Mouse (Mus musculus): Measurements from ENCODE around the gene Fem1b. TPM values are rescaled to one million over a fixed set of nuclear protein-coding genes. Genes with fewer than 3 reads are reported as not detected.

Fem1b gene
- total and polyA plus RNA-seq, 3 experiments = 16.3 to 112 (median 94.4) TPM

- H3K36me3 ChIP-seq (replicated peaks) = peaks cover 32% of the 10 kb centered on the region
- H3K4me1 ChIP-seq (ENCODE audit: insufficient read depth, low read depth, low read length) = peaks cover 45% of the 10 kb centered on the region
- no peaks in the 10 kb centered on the region for H3K9me3 ChIP-seq (replicated peaks)
- H3K4me3 ChIP-seq (ENCODE audit: low read depth, low read length) = no peak overlapping the region
- ATAC-seq (ENCODE audit: extremely low read depth, insufficient number of reproducible peaks, low FRiP score, poor library complexity, severe bottlenecking) = no peak
- DNase-seq (ENCODE audit: low spot score) = no peak
- TF ChIP-seq TAL1 (conservative IDR thresholded peaks at IDR 0.05; ENCODE audit: low read depth, low read length) = no peak
- TF ChIP-seq POLR2AphosphoS5 (IDR thresholded peaks at IDR 0.05; ENCODE audit: insufficient replicate concordance, low read depth, low read length) = no peak
- TF ChIP-seq CTCF (IDR thresholded peaks at IDR 0.05; ENCODE audit: low read depth, low read length) = no peak
- TF ChIP-seq GATA2 (IDR thresholded peaks at IDR 0.05; ENCODE audit: borderline replicate concordance, low read depth, low read length) = no peak
- TF ChIP-seq GATA1 (IDR thresholded peaks at IDR 0.05; ENCODE audit: borderline replicate concordance, low read length) = no peak
- H3K27me3 ChIP-seq (ENCODE audit: insufficient read depth, low read length) = no peaks in the 10 kb centered on the region
Observed at GRCm38 (mm10) chr9:62786721-62787120, 25.0 kb downstream of the Fem1b start.

GRCm38 (mm10) chr9:62784233-62784632 lies 27.5 kb downstream of the Fem1b start:
- Histone ChIP-seq H3K4me1 (ENCODE audit: insufficient read depth, low read depth, low read length) (peaks cover 56% of the 10 kb centered on the region), H3K9me3 (replicated peaks) (no peaks in the 10 kb centered on the region), H3K4me3 (ENCODE audit: low read depth, low read length) (no peak overlapping the region; the same call in 1 of the 2 replicates), H3K27me3 (ENCODE audit: insufficient read depth, low read length) (no peaks in the 10 kb centered on the region), H3K36me3 (replicated peaks) (peaks cover 21% of the 10 kb centered on the region)
- TF ChIP-seq TAL1 (conservative IDR thresholded peaks at IDR 0.05; ENCODE audit: low read depth, low read length) (no peak), GATA1 (IDR thresholded peaks at IDR 0.05; ENCODE audit: borderline replicate concordance, low read length) (no peak), GATA2 (IDR thresholded peaks at IDR 0.05; ENCODE audit: borderline replicate concordance, low read depth, low read length) (no peak), POLR2AphosphoS5 (IDR thresholded peaks at IDR 0.05; ENCODE audit: insufficient replicate concordance, low read depth, low read length) (no peak), CTCF (IDR thresholded peaks at IDR 0.05; ENCODE audit: low read depth, low read length) (no peak; the same call in 1 of the 2 replicates)
- ATAC-seq (ENCODE audit: extremely low read depth, insufficient number of reproducible peaks, low FRiP score, poor library complexity, severe bottlenecking) (no peak), DNase-seq (ENCODE audit: low spot score) (no peak)

GRCm38 (mm10) chr9:62782976-62783781 lies 28.6 kb downstream of the Fem1b start:
- ATAC-seq (ENCODE audit: extremely low read depth, insufficient number of reproducible peaks, low FRiP score, poor library complexity, severe bottlenecking) = peak; percentile 92

GRCm38 (mm10) chr9:62781965-62782364 lies 29.8 kb downstream of the Fem1b start:
- Histone ChIP-seq H3K36me3 (replicated peaks) (peaks cover 23% of the 10 kb centered on the region), H3K4me3 (ENCODE audit: low read depth, low read length) (no peak overlapping the region), H3K9me3 (replicated peaks) (no peaks in the 10 kb centered on the region), H3K27me3 (ENCODE audit: insufficient read depth, low read length) (no peaks in the 10 kb centered on the region), H3K4me1 (ENCODE audit: insufficient read depth, low read depth, low read length) (peaks cover 62% of the 10 kb centered on the region)
- DNase-seq (ENCODE audit: low spot score) (no peak), ATAC-seq (ENCODE audit: extremely low read depth, insufficient number of reproducible peaks, low FRiP score, poor library complexity, severe bottlenecking) (no peak)
- TF ChIP-seq CTCF (IDR thresholded peaks at IDR 0.05; ENCODE audit: low read depth, low read length) (no peak), TAL1 (conservative IDR thresholded peaks at IDR 0.05; ENCODE audit: low read depth, low read length) (no peak), POLR2AphosphoS5 (IDR thresholded peaks at IDR 0.05; ENCODE audit: insufficient replicate concordance, low read depth, low read length) (no peak), GATA1 (IDR thresholded peaks at IDR 0.05; ENCODE audit: borderline replicate concordance, low read length) (no peak), GATA2 (IDR thresholded peaks at IDR 0.05; ENCODE audit: borderline replicate concordance, low read depth, low read length) (no peak)

More at GRCm38 (mm10) chr9:62782976-62783781, 28.6 kb downstream of the Fem1b start:
- no peaks in the 10 kb centered on the region for H3K9me3 ChIP-seq (replicated peaks)
- no peaks in the 10 kb centered on the region for H3K27me3 ChIP-seq (ENCODE audit: insufficient read depth, low read length)
- peak overlapping the region; percentile 47; the same call in 1 of the 2 replicates for H3K4me3 ChIP-seq (ENCODE audit: low read depth, low read length)
- H3K36me3 ChIP-seq (replicated peaks) = peaks cover 28% of the 10 kb centered on the region
- H3K4me1 ChIP-seq (ENCODE audit: insufficient read depth, low read depth, low read length) = peaks cover 59% of the 10 kb centered on the region
- peak; percentile 75 for DNase-seq (ENCODE audit: low spot score)
- TF ChIP-seq CTCF (IDR thresholded peaks at IDR 0.05; ENCODE audit: low read depth, low read length) (0 out of 2 replicates have a peak, but pooled peaks have one; percentile 38), GATA2 (IDR thresholded peaks at IDR 0.05; ENCODE audit: borderline replicate concordance, low read depth, low read length) (no peak; the same call in 1 of the 2 replicates), TAL1 (conservative IDR thresholded peaks at IDR 0.05; ENCODE audit: low read depth, low read length) (peak; percentile 94)

- TF ChIP-seq POLR2AphosphoS5 (IDR thresholded peaks at IDR 0.05; ENCODE audit: insufficient replicate concordance, low read depth, low read length) (no peak), TAL1 (conservative IDR thresholded peaks at IDR 0.05; ENCODE audit: low read depth, low read length) (no peak), GATA2 (IDR thresholded peaks at IDR 0.05; ENCODE audit: borderline replicate concordance, low read depth, low read length) (no peak), CTCF (IDR thresholded peaks at IDR 0.05; ENCODE audit: low read depth, low read length) (no peak), GATA1 (IDR thresholded peaks at IDR 0.05; ENCODE audit: borderline replicate concordance, low read length) (no peak)
- H3K4me1 ChIP-seq (ENCODE audit: insufficient read depth, low read depth, low read length) = peaks cover 44% of the 10 kb centered on the region
- H3K9me3 ChIP-seq (replicated peaks) = no peaks in the 10 kb centered on the region
- H3K36me3 ChIP-seq (replicated peaks) = peaks cover 14% of the 10 kb centered on the region
- no peak overlapping the region for H3K4me3 ChIP-seq (ENCODE audit: low read depth, low read length)
- ATAC-seq (ENCODE audit: extremely low read depth, insufficient number of reproducible peaks, low FRiP score, poor library complexity, severe bottlenecking) (no peak), DNase-seq (ENCODE audit: low spot score) (no peak)
- no peaks in the 10 kb centered on the region for H3K27me3 ChIP-seq (ENCODE audit: insufficient read depth, low read length)
Observed at GRCm38 (mm10) chr9:62778721-62779120, 33.0 kb downstream of the Fem1b start.

- Histone ChIP-seq H3K4me3 (ENCODE audit: low read depth, low read length) (no peak overlapping the region), H3K36me3 (replicated peaks) (peaks cover 14% of the 10 kb centered on the region), H3K9me3 (replicated peaks) (no peaks in the 10 kb centered on the region), H3K4me1 (ENCODE audit: insufficient read depth, low read depth, low read length) (peaks cover 32% of the 10 kb centered on the region), H3K27me3 (ENCODE audit: insufficient read depth, low read length) (no peaks in the 10 kb centered on the region; the same call in 1 of the 2 replicates)
- DNase-seq (ENCODE audit: low spot score) (peak; percentile 57), ATAC-seq (ENCODE audit: extremely low read depth, insufficient number of reproducible peaks, low FRiP score, poor library complexity, severe bottlenecking) (no peak)
- peak; percentile 91 for TF ChIP-seq CTCF (IDR thresholded peaks at IDR 0.05; ENCODE audit: low read depth, low read length)
- TF ChIP-seq GATA1 (IDR thresholded peaks at IDR 0.05; ENCODE audit: borderline replicate concordance, low read length) = no peak
Observed at GRCm38 (mm10) chr9:62777461-62777860, 34.3 kb downstream of the Fem1b start.

Data from G1E (cell line).